Mouse (Mus musculus): ENCODE results near the gene Rps6ka2.

Rps6ka2 gene

DNA sequence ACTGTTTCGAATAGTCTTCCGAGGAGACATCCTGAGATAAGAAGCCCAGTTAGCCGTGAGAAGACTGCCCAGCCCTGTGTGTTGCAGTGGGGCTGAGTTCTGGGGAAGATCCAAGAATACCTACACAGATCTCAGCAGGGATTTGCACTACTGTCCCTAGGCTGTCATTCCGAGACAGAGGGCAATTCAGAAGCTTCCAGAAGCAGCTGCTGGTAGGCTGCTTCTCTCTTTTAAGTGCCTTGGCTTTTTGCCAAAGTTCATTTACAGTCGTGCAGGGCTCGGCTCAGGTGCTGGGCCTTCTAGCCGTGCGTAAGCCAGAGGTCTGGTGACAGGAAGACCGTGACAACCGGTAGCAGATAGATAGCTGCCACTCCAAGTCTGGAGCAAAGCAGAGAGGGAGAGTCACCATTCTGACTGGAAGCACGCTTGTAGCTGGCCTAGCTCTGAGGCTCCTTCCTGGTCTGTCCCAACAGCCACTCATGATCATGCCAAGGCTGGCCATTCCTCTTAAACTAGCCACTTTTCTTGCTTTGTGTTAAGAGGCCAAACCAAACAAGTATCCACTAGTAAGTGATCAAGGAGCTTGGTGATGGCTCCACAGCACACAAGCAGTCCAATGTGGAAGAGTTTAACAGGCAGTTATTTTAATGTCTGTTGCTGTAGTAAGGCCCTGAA is 49.3 kb downstream of the Rps6ka2 start:
- no peak for DNase-seq (ENCODE audit: inconsistent age in 2 of 2, low spot score in 1 of 2)

DNA sequence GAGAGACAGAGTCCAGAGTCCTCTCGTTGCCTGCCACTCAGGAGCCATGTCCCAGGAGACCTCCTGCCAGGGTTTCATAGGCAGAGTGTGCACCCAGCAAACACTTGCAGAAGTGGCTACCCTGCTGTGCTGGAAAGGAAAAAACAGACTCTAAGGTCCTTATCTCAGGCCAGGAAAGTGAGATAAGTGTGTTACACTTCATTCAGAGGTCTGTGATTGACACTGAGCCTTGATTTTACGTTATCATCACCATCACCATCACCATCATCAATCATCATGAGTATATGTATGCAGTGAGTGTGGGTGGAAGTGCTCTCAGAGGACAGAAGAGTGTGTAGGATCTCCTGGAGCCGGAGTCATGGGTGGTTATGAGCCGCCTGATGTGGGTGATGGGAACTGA is 51.4 kb downstream of the Rps6ka2 start:
- no peak for DNase-seq (ENCODE audit: inconsistent age in 2 of 2, low spot score in 1 of 2)

DNA sequence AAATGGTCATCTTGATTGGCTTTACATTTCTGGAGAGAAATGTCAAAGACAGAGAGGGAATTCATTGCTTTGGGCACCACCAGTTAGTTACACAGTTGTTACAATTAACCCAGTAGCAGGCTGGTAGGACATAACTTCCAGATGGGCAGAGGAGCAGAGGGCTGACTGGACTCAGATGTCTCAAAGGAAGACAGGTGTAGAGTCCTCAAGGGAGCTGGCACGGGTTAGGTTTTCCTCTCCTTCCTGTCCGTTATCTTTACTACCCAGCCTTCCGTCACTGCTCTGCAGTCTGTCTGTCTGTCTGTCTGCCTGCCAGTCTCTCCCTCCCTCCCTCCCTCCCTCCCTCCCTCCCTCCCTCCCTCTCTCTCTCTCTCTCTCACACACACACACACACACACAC is 52.3 kb downstream of the Rps6ka2 start:
- DNase-seq (ENCODE audit: inconsistent age in 2 of 2, low spot score in 1 of 2) = no peak

DNA sequence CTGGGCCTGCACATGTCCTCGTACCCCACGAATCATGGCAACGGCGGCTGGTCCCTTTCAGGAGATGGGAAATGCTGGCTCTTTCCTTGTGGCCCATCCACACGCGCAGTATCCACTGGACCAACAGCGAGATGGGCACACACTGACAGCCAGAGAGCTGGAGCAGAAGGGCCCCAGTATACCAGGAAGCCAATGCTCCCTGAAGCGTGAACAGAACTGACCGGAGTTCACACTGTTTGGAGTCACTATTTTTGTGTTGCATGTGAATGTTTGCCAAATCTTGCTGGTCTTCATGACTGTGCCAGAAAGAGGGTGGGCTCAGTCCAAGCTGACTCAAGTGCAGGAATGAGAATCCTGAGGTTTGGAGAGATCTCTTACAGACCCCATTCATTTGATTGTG is 58.6 kb downstream of the Rps6ka2 start:
- no peak for DNase-seq (ENCODE audit: inconsistent age in 2 of 2, low spot score in 1 of 2)

DNA sequence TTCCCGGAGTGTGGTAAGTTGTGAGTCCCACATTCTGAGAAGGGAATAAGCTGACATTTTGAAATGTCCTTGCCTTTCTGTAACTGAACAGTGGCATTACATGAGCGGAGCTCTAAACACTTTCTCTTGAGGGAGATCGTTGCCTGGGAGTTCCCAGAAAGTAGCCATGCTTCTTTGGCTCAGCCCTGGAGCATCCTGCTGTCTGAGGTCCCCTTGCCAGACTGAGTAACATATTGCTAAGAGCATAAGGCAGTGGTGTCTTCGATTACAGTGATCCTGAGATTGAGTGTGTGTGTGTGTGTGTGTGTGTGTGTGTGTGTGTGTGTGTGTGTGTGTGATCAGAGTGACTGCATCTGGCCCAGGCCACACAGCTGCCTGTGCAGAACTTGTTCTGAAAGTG is 61.4 kb downstream of the Rps6ka2 start:
- DNase-seq (ENCODE audit: inconsistent age in 2 of 2, low spot score in 1 of 2) = no peak

DNA sequence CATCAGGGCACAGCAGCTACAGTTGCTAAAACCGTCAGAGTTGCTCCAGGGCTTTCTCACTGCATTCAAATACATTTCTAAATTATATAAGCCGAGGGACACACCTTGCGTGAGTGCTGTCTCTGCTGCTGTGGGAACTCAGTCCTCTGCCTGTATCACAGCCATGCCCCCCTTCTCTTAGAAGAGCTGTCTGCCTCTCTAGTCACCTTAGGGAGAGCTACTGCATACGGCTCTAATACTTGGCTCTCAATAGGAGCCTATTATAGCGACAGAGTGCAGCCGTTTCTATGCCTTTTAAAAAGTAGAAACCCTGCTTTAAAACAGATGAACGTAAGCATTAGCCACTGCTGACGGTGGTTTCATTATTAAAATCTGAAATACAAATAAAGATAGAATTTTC is 61.9 kb downstream of the Rps6ka2 start:
- DNase-seq (ENCODE audit: inconsistent age in 2 of 2, low spot score in 1 of 2) = no peak

DNA sequence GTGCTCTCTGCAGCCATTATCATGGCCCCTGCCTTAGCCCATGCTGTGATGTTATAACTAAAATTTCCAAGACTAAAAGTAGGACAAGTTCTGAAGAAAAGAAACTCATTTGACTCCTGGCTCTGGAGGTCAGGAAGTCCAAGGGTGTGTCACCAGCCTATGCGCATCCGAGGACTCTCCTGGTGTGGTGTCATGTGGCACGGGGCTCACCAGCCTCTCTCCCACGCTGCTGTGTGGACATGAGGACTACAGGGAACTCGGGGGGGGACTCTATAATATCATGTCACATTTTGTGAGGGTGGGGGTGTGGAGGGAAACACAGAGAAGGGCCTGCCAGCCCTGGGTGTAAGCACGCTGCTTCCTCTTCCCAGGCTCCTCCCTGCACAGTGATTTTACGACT is 62.5 kb downstream of the Rps6ka2 start:
- DNase-seq (ENCODE audit: inconsistent age in 2 of 2, low spot score in 1 of 2) = no peak

DNA sequence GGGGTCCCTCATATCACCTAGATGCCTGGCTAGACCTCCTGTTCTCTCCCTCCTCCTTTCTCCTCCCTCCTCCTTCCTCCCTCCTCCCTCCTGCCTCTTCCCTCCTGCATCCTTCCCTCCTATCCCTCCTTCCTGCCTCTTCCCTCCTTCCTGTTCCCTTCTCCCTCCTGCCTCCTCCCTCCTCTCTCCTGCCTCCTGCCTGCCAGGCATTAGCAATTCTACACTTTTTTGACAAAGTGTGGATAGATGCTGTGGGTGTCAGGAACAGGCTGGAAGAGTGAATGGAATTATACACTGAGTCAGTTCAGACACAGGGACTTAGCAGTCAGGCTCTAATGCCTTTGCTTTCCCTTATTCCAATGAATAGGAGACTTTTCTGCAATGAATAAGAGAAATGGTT is 63.3 kb downstream of the Rps6ka2 start:
- DNase-seq (ENCODE audit: inconsistent age in 2 of 2, low spot score in 1 of 2) = no peak

DNA sequence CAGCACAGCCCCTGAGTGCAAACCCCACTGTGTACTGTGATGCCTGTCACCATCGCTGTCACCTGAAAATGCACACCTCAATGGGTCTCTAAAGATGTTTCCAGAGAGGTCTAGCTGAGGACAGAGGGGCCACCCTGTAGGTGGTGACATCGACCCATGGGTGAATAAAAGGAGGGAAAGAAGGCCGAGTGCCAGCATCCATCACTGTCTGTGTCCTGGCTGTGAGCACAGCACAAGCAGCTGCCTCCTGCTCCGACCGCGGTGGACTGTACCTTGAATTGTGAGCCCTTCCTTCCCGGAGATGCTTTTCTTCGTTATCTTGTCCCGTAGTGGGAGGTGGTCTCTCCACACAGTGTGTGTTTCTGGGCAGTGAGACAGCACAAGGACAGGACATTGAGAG is 67.8 kb downstream of the Rps6ka2 start:
- DNase-seq (ENCODE audit: inconsistent age in 2 of 2, low spot score in 1 of 2) = no peak

DNA sequence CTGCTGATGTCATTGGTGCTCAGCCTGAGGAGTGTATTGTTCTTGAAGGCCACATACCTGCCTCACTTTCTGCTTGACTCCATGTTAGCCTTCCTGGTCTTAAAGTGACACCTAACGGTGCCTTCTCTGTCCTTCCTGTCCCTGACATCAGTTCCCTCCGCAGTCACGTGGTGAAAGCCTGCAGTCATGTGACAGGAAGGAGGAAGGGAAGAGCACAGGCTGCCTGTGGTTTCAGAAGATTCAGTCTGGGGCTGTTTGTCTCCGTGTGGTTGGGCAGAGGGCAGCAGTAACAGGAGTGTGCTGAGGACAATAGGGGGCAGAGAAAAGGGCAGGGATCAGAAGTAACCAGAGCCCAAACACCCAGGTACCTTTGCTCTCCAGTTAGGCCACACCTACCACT is 68.9 kb downstream of the Rps6ka2 start:
- DNase-seq (ENCODE audit: inconsistent age in 2 of 2, low spot score in 1 of 2) = no peak

DNA sequence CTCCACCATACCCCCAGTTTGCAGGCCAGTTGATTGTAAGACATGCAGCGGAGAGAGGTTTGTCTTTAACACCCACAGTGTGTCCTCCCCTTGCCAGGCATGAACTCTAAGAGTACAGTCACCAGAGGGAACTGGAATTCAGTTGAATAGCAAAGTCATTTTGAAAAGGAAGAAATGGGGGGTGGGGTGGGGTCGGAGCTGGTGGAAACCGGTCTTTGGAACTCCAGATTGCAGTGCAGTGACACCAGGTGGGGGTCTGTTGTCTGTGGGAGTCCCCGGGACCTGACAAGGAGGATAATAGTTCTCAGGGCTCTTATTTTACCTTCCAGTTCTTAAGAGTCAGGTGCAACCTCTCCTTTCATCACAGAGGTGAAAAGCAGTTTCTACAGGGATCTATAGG is 70.6 kb downstream of the Rps6ka2 start:
- DNase-seq (ENCODE audit: inconsistent age in 2 of 2, low spot score in 1 of 2) = no peak

DNA sequence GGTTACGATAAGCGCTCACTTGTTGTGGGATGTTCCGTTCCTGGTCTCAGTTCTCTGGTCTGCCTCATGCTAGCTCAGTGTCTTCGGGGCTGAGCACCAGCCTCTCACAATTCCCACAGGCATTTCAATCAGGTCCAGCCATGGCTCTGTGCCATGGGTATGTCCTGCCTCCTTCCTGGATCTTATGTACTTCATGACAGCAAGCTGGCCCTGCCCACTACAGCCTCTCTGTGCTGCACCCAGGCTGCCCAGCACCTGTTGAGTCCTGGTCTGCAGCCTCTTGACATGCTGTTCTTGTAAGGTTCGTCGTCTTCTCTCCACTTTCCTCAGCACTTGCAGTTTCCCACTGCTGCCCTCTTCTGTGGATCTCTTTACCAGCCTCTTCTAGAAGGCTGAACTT is 75.2 kb downstream of the Rps6ka2 start:
- DNase-seq (ENCODE audit: inconsistent age in 2 of 2, low spot score in 1 of 2) = peak in 1 of 2 experiments; percentile 22

DNA sequence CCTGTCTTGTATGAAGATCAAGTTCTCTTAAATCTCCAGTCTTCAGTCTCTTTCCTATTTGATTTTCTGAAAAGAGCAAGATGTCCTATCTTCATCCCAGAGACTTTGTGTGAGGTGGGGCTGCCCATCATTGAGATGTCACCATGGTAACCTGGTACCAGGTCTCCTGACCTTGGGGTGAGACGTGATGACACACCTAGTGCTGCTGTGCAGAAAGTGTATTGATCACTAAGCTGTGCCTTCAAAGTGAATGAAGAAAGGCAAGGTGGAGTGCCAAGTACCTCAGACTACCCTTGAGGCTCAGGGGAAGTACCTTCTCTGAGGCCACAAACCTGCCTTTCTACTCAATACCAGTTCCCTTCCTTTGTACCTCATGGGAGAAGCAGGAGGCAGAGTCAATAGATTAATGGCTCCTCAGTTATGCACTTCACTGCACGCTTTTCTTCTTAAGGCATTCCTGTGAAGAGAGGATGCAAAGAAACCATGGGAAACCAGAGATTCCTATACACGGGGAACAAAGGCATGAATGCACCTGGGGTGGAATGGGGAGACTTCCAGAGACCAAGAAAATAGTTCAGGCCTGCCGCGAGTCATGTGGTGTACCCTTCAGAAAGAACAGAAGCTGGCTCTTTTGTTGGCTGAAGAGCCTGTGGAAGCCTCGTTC is 77.1 kb downstream of the Rps6ka2 start:
- no peak for DNase-seq (ENCODE audit: inconsistent age in 2 of 2, low spot score in 1 of 2)

DNA sequence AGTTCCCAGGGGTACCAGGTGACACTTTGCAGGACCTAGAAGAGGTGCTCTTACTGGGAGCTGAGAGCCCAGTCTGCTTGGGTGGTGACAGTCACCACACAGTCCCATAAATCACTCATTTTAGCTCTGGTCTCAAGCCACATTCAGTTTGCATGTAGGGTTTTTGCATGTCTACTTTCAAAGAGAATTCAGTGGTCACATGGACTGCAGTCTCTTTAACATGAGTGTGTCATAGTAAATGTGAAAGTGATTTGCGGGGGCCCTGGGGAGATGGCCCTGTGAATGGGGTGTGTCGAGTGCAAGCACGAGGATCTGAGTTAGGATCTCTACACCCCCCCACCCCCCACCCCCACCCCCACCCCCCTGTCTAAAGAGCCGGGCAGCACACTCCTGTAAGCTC is 80.5 kb downstream of the Rps6ka2 start:
- no peak for DNase-seq (ENCODE audit: inconsistent age in 2 of 2, low spot score in 1 of 2)

DNA sequence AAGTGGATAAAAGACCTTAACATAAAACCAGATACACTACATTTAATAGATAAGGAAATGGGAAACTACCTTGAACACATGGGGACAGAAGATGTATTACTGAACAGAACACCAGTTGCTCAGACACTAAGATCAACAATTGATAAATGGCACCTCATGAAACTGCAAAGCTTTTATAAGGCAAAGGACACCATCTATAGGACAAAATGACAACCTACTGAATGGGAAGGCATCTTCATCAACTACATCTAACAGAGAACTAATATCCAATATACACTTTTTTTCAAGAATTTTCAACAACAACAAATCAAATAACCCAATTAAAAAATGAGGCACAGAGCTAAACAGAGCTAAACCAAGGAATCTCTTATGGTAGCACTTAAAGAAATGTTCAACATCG is 87.3 kb downstream of the Rps6ka2 start:
- no peak for DNase-seq (ENCODE audit: inconsistent age in 2 of 2, low spot score in 1 of 2)

DNA sequence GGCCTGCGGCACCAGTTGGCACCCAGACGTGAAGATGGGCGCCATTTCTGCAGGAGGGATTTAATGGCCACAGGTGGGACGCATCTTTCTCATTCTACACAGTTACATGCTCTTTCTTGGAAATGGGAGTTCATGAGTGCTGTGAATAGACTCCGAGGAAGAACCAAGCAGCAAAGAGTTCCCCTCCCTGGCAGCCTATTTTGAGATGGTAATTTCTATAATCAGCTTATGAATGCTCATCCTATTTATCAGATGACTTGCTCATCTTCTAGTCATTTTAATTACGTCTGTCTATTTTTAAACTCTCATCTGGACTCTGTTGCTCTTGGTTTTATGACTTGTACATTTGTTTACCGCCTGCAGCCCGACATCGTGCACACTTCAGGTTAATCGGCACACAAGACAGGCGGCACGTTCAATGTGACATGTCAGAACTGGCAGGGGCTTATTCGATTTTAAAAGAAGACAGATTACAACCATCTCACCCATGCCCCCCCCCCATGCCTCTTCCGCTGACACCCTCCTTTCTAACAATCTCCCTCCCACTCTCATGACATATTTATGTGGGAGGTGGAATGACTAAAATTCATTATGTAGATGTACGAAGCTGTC is 88.9 kb downstream of the Rps6ka2 start:
- DNase-seq (ENCODE audit: inconsistent age in 2 of 2, low spot score in 1 of 2) = no peak

DNA sequence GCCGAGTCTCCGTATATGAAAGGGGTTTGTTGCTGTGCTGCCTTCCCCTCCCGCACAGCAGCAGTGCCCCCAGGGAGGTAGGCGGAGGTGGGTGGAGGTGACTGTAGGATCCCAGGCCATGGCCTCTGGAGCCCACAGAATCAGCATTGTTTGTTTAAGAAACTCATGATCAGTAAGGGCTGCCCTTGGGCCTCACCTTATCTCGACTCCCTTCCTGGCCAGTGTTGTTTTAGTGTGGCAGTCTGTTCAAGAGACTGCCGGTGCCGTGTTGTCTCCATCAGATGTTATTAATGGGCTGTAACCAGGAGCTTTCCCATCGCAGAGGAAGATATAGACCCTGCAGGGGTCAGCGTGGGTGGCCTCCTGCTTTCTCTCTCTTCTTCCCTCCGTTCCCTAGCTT is 90.4 kb downstream of the Rps6ka2 start:
- peak in 1 of 2 experiments; percentile 24 for DNase-seq (ENCODE audit: inconsistent age in 2 of 2, low spot score in 1 of 2)

DNA sequence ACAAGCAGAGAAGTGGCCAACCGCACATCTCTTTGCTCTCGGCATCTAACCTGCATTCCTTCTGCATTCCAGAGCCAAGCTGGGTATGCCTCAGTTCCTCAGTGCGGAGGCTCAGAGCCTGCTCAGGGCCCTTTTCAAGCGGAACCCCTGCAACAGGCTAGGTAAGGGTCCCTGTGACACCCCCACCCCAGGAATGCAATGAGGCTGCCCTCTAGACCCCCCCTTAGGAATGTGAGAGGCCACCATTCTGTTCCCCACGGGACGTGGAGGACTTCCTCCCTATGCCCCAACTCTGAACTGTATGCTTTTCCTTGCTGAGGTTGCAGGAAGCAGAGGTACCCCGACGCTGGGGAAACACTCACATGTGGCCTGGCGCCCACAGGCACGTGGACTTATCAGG is 92.1 kb downstream of the Rps6ka2 start:
- DNase-seq (ENCODE audit: inconsistent age in 2 of 2, low spot score in 1 of 2) = no peak

DNA sequence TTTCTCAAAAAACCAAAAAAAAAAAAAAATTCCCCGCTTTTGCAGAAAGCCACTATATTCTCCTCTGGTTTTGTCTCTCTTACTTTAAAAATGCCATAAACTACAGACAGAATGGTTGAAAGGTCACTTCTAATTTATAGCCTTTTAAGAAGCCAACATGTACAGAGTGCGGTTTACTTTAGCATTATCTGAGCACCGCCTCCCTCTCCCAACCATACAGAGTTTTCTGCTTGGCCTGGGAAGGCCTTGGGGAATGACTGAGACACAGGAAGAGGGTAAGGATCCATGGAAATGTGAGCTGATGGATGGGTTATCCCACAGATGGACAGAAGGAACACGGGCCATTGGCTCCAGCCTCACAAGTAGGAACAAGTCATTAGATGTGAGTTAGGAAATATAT is 92.7 kb downstream of the Rps6ka2 start:
- DNase-seq (ENCODE audit: inconsistent age in 2 of 2, low spot score in 1 of 2) = no peak

DNA sequence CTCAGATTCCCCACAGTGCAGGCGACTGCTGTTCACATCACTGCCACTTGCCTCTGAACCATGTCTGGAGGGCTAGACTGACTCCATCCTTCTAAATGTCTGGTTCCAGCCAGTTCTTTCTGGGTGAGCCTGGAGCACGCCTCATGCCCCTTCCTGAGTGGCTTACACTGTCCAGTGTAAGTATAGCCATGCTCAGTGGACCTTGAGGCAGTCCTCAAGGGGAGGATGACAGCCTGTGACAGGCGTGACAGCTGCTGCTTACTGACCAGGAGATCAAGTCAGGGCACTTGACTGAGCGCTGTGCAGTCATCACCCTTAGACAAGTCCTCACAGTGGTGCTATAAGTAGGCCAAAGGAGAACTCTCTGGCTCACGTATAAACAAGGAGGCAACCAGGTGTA is 94.7 kb downstream of the Rps6ka2 start:
- DNase-seq (ENCODE audit: inconsistent age in 2 of 2, low spot score in 1 of 2) = no peak

DNA sequence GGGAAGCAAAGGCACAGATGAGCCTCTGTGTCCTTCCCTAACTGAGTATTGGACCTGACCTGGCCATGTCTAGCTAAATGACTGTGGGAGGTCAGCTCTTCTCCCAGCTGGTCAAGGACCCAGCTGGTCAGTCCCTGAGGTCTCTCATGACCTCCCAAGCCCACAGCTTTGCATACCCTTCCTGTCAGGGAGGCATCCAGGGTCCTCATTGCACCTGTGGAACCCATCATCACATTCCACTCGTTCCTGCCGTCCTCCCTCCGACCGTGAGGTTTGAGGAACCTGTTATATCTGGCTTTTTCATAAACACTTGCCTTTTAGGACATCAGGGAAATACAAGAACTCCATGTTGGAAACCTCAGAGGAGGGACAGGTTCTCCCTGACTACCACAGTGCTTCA is 95.4 kb downstream of the Rps6ka2 start:
- DNase-seq (ENCODE audit: inconsistent age in 2 of 2, low spot score in 1 of 2) = no peak

DNA sequence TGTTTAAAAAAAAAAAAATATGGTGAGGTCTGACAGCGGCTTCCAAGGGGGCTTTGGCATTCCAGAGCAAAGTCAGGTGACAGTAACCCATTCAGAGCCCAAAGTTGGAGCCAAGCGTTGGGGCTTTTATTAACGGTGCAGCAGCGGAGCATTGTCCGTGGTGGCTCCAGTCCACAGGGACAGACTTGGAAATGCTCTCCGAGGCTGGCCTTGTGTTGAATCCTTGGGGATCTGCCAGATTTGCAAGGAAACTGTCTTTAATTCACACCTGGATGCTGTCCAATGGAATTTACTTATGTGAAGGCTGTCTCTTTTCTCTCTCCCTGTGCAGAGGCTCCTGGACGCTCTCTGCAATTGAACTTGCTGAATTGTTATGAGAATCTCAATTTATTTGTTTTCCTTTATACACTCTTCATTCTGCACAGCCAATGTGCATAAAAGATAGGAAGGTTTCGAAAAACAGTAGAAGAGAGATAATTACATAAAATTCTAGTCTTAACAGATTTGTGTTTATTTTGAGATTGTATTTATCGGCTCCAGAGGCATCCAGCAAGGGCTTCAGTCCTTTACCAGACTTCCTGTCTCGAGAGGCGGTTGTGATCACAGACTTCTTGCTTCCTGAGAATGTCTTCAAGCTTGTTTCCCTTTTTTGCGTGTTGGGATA is 95.9 kb downstream of the Rps6ka2 start:
- DNase-seq (ENCODE audit: inconsistent age in 2 of 2, low spot score in 1 of 2) = peak in 1 of 2 experiments; percentile 66
